Mouse (Mus musculus): ENCODE data around the gene Cmpk2. TPM values are rescaled to one million over a fixed set of nuclear protein-coding genes. Genes with fewer than 3 reads are reported as not detected.
"Not testable (repeated sequence)": the region's sequence is repeated elsewhere in the genome, so short reads cannot be mapped to it uniquely, and the experiment has no call there.

Gene Cmpk2
- total RNA-seq (2021), result 10 to 100 TPM; 15.1 to 16.2 TPM

DNA sequence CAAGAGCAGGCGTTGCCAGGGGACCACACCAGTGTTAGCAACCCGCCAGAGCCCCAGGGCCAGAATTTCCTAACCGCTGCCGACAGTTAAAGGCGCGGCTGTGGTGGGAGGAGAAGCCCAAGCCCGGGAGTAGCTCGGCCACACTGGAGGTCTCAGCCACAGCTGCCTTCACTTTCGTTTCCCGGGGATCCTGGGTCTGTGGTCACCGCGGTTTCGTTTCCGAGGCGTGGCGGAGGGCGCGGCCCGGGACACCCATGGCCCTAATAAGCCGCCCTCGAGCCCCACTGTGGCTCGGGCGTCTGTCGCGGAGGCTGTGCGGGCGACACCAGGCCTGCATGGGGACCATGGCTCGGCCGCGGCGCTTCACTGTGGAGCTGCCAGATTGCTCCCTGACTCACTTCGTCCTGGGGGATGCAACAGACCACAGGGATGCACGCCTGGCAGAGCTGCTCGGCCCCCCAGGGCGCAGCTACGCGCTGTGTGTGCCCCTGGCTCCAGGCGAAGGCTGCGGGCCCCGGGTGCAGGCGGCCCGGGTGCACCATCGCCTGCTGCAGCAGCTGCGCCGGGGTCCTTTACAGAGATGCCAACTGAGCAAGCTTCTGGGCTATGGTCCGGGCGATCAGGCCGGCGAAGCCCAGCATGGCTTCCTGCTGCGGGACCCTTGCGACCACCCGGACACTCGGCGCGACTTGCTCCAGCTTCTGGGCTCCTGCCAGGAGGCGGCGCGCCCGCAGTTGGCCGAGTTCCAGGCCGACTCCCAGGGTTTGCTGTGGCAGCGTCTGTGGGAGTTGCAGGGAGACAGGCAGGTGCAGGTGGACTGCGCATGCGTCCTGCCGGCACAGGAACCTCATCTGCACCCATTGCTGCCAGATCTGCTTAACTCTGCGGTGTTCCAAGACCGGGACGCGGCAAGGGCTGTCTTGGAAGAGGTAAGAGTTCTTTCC lies at the start of gene Cmpk2:
Cmpk2 (plus strand) TSS at position 107 of the 944 bp plus-strand sequence.
- DNase-seq, result peak; percentile 85 to 88

DNA sequence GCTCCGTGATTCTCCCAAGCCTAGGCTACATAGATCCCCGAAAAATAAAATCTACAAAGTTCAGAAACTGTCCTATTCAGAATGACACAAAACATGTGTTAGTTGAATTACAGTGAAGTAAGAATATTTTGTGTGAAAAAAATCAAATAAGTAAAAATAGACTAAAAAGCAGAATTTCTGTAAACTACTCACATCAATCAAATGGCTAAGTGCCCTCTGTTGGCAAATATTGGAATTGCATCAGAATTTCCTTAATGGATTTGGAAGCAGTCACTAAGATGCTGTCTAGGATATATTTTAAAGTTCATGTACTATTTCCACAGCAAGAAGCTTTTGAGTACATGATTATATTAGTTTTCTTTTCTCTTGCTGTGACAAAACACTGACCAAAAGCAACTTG lies 44.2 kb upstream of the Cmpk2 start:
- no peak for DNase-seq

DNA sequence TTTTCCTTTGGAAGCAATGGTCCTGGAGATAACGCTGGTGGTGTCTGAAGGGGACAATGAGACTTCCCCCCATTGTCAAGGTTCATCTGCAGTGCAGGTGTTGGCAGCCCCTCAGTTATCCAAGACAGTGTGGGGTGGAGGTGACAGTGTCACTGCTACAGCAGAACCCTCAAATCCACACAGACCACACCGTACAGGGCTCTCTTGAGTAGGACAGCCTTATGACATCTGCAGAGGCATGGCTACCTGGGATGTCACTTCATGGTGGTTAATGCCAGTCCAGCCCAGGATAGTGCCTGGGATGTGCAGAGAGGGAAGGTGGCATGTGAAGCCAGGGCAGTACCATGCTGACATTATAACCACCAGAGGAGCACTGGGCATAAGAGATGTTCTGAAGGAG lies 40.2 kb upstream of the Cmpk2 start:
- DNase-seq, result not testable (repeated sequence)

DNA sequence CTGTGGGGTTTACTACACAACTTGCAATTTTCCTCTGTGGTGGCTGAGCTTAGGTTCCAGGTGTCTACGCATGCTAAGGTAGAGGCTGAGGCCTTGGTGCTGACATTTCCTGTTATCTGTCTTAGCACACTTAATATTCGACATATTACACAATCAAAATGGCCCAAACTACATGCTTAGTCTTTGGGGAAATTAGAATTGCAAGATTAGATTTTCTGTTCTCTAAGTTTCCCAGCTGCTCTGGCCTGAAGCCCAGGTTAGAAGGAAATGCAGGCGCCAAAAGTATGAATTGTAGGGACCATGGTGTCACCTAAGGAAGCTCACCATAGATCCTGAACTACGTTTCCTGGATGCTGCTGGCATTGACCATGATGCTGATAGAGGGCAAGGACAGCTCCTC lies 32.7 kb upstream of the Cmpk2 start:
- DNase-seq, result no peak

DNA sequence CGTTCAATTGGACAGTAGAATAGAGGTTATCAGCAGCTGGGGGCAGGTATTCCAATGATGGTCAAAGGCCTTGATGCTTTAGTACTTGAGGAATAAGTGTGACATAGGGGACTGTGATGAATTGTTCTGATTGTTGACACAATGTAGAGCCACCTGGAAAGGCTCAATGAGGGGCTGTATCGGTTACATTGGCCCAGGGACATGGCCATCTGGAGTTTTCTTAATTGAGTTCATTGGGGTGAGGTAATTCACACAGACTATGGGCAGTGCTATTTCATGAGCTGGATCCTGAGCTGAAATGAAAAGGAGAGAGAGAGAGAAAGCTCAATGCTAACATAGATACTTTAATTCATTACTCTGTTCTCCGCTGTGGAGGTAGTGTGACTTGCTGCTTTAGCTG lies 31.1 kb upstream of the Cmpk2 start:
- DNase-seq, result no peak

DNA sequence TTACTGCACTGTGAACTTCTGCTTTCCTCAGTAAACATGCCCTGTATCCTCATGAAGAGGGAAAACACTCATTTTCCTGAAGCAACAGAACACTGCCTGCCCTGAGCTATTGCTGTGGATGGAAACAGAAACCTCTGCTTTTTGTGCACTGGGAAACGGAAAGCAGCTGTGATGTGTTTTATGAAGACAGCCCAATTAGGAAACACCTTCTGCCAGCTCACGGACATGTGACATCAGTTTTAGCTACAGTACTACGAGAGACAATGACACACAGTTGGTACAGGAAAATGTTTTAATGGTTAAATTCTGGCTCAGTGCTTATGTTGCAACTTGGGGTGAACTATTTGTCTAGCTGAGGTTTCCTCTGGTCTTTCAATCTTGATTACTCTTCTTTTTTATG lies 29.6 kb upstream of the Cmpk2 start:
- DNase-seq, result no peak

DNA sequence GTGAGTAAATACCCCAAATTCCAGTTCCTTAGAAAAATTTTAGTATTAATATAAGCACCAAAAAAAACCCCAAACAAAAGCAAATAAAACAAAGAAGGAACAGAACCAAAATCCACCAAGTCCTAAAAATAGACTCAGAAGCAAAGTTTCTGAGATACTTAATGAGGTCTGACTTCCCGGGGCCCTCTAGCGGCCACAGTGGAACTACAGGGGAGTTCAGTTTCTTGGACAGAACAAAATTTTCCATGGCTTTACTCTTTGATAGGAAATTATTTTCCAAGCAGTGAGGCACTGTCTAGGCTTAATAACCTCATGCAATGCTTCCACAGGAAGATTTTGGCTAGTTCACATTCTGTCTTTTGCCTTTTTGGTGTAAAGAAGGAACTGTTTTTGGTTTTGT lies 24.9 kb upstream of the Cmpk2 start:
- peak; percentile 55 to 66 for DNase-seq

DNA sequence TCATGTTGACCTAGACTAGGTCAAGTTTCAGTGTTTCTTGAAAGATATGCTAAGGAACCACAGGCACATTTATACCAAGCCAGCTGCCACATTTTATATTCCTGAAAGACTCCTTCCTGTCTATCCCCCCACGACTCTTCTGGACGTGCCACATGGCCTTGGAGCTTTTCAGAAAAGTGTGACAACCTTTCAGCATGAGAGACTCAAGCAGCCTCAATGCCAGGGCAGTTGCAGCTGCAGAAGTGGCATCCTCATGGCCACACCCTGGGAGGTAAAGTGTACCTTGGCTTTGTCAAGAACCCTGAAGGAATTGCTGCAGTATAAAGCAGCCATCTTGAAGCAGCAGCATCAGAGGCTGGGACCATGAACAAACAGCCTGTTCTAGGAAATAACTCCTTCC lies 24.5 kb upstream of the Cmpk2 start:
- DNase-seq, result no peak

DNA sequence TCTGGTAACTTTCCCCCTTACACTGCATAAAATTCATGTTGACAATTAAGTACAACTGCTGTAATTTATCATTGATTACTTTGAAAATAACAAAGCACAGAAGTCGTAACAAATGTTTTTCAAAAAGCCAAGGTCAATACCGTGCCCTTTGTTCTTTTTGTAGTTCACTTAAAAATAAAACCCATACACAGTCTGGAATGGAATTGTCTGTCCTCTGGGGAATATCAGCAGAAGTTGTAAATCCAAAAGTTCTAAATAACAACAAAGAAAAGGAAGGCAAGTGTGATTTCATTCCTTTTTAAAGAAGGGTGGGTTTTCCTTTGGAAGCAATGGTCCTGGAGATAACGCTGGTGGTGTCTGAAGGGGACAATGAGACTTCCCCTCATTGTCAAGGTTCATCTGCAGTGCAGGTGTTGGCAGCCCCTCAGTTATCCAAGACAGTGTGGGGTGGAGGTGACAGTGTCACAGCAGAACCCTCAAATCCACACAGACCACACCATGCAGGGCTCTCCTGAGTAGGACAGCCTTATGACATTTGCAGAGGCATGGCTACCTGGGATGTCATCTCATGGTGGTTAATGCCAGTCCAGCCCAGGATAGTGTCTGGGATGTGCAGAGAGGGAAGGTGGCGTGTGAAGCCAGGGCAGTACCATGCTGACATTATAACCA lies 22.5 kb upstream of the Cmpk2 start:
- no peak for DNase-seq

DNA sequence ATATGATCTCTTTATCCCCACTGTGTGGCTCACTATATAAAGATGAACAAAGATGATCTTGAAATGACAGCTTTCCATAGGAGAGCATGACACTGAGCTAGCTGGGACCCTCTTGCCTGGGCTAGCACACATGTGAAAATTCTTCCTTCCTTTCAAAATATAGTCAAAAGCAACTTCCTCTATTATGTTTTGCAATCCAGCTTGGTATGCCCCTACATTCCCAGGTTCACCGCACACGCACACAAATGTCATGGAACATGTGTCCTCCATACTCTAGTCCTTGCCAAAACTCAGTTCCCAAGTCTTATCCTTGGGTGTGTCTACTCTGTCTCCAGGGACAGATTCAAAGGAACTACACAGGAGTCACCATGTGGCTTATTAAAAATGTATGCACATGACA lies 19.5 kb upstream of the Cmpk2 start:
- DNase-seq, result no peak

DNA sequence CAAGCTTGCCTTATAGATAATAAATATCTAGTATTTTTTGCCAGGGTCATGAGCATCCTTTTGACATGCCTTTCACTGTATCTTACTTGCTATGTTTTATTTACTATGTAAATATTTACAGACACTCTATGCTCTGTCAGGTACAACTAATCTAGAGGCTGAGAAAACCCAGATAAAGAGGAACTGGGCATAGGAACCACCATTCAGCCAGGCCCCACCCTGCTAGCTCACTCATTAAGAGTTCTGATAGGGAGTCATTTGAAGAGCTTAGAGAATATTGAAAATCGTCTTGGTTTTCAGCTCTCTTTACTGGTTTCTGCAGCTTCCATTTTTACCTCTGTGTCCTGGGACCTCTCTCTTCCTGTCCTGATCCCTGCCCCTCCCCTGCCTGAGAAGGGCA lies 17.9 kb upstream of the Cmpk2 start:
- no peak for DNase-seq

DNA sequence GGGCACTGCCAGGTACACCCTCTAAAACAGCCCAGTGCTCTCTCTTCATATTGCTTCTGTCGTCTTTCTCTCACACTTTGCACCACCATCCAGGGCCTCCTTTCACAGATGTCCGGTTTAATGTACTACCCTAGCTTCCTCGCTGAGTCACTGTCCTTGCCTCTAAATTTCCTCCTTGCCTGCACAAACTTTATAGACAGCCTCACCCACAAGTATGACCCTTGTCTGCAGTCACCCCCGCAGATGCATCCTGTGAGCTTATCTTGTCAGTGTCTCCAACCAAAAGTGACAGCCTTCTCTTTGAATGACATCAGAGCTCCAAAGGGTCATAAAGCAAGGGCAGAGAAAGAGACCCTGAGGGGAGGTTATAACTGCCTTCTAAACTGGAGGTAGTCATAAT lies 16.1 kb upstream of the Cmpk2 start:
- DNase-seq, result no peak

DNA sequence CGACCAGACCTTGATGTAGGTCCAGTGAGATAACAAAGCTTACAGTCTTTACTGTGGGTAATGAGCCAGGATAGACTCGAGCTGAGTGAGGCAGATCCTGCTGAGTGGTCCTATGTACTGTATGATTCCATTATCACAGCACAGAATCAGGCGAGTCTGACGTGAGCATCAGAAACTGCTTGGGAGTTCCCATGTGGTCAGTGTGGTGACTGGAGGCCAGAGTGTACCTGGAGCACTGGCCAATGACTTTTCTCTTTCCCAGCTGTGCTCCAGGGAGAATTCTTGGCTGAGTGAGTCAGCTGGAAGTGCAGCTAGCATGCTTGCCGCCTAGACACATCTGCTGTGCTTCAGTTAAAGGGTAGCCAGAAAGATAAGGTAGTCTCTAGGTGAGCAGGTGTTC lies 14.3 kb upstream of the Cmpk2 start:
- DNase-seq, result no peak

DNA sequence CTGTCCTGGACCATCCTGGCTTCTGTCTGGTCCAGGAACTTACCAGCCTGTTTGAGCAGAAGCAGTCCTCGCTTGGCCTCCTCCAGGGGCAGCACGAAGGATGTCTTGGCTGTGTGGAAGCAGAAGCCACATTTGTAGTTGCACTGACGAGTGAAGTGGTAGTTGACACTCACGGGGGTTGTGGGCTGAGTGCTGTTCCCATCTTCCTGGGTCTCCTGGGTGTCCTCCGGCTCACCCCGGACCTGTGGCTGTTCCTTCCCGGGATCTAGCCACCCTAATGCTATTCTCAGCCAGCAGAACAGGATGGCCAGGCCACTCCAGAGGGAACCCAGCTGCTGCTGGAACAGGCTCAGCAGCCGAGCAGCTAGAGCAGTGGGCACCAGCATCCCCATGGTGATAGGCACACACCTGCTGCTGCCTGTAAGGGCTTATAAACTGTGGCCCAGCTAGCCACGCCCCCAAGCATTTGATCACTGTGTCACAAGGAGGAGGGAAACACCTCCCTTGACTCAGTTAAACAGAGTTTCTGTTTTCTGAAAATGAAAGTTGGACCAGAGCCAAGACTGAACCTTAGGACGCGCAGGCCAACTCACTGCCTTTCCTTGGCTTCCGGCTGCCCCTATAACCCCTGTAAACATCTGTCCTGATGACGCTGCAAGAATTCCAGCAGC lies 12.8 kb upstream of the Cmpk2 start, which contains the start of gene Rsad2:
Rsad2 (minus strand) TSS at position 425 of the 671 bp plus-strand sequence.
- no peak for DNase-seq

DNA sequence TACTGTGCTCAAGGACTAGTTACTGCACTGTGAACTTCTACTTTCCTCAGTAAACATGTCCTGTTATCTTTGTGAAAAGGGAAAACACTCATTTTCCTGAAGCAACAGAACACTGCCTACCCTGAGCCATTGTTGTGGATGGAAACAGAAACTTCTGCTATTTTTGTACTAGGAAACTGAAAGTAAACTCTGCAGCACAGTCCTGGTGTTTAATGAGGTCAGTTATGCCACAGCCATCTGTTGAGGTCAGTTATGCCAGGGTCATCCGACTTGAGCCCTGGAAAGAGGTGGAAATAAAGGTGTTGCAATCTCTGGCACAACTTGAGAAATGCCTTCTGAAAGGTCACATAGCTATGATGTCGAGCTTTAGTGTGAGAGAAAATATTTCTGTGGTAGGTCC lies 8.9 kb upstream of the Cmpk2 start:
- no peak for DNase-seq

DNA sequence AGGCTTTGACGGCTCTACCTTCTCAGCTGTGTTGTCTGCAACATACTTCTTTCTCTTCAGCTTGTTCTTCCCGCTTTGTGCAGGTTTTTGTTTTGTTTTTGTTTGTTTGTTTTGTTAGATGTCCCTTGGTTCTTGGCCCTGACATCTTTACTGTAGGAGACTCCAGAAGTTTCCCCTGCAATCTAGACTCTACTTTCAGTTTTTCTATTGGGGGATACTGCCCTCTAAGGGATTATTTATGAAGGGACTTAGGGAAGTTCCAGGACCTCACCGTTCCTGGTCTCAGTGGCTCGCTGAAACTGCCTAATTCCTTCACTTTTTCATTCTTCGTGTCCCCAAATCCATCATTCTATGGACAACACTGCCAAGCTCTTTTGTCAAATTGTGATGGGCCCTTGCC lies 3.4 kb upstream of the Cmpk2 start:
- no peak for DNase-seq

DNA sequence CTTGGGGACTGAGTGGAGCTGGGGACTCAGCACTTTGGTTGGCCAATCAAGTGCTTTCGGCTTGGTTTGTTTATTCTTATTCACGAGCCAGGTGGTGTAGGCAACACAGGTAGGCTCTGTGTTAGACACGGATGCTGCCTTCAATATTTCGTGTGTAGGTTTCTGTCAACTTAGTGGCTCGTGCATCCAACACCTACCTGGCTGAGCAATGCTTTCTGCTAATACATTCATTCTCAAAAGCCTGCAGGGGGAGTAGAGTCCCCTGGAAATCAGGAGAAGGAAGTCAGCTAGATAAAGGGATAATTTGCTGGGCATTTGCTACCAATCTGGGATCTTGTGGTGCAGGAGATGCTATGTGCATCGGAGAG lies 1.0 kb downstream of the Cmpk2 start:
- DNase-seq, result no peak

DNA sequence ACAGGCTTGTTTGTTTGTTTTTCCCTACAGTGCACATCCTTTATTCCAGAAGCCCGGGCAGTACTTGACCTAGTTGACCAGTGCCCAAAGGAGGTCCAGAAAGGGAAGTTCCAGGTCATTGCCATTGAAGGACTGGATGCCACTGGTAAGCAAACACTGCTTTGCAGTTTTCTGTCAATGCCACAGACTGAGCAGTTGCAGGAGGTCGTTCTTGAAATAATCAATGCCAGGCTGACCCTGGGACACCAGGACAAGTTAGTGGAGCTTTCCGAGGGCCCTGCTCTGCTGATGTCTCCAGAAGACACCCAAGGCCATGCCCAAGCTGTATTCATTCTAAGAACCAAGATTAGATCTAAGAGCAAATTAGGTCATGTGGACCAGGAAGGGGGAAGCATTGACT lies 2.4 kb downstream of the Cmpk2 start:
- no peak for DNase-seq

DNA sequence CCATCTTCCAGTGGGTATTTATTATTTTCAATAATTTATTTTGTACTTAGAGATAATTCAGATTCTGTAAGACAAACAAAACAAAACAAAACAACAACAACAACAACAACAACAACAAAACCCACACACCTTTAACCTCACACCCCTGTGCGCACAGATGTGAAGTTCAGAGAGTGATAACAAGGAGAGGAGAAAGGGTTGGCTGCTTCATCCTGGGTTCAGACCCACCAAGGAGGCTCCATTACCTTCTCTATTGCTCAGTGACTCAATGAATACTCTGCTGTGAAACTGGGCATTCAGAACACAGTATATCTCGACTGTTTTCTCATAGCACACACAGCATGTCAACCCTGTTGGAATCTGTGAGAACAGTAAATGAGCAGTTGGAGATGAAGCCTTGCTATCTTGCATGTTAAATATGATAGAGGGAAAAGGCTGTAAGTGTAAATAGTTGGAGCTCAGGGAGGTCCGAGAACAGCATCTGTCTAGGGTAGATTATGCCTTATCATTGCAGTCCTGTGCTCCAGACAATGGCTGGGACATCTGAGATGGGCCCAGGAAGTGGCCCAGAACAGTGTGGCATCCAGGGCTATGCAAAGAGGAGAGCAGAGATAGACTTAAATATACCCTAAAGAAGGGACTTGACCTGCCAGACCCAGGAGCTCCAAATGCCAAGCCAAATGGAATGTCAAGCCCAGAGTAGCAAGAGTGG lies 3.9 kb downstream of the Cmpk2 start:
- DNase-seq, result no peak

DNA sequence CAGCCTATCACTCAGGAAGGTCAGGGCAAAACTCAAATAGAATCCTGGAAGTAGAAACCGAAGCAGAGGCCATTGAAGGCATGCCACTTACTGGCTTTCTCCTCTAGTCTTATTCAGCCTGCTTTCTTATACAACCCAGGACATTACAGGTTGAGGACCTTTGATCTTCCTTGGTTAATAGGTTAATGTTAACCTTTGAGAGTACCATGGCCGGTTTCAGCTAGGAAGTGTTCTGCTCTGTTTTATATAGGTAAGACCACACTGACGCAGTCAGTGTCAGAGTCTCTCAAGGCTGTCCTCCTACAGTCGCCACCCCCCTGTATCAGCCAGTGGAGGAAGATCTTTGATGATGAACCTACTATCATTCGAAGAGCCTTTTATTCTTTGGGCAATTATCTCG lies 4.7 kb downstream of the Cmpk2 start:
- DNase-seq, result no peak

DNA sequence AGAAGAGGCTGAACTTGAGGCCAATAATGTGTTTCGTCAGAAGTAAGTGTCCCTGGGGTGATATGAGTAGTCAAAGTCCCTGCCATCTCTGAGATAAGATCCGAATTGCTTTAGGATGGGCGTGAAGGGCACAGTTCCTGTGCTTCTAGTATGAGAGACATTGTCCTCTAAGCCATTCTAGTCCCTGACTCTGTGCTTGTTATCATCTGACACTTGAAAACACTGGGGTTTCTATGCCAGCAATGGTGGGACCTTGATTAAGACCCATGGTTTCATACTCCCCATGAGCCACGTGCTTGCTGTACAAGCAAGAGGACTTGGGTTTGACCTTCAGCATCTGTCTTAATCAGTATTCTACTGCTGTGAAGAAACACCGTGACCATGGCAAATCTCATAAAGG lies 8.2 kb downstream of the Cmpk2 start:
- no peak for DNase-seq

DNA sequence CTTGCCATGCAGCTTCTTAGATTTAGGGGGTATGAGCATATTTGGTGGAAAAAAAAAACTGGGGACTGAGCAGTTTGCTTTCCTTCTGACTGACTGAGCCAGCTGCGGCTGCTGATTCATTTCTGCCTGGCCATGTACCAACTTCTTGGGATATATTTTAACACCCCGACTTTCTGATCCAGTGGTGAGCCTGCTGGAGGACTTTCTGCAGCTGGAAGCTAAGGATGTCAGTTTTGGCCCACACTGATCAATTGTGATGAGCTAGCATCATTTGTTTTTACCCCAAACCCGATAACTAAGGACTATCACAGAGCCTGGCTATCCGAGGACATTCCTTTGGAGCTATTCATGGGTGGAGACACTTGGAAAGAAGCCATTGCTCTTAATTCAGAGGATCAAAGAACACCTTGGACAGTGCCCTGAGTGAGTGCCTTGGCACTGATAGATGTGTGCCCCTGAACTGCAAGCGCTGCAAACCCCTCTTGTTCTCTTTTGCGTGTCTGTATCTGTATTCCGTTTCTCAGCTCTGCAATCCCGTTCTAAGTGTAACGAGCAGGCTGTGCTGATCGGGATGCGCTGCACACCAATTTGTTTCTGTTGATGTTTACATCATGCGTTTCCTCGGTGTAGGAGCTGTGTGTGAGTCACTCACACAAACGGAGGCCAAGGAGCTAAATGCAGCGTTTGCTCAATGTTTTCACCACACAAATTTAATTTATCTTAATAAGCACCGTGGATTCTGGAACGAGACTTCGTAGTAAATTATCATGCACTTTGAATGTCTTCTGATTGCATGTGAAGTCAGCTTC lies 9.4 kb downstream of the Cmpk2 start:
- DNase-seq, result peak in 1 of 2 experiments; percentile 3

Measured in layer of hippocampus, postnatal 36 days (tissue).